Mouse (Mus musculus) olfactory bulb, adult 2 months (tissue): ENCODE data around the gene Ttc23.

Experiments
- CTCF ChIP-seq: fragments of 200-500 bp; IDR thresholded peaks from 2 replicates; pipeline ENCODE4 v1.5.1; 2012; ENCODE audit warnings: low read depth, mild to moderate bottlenecking, low read length, moderate library complexity; ENCODE audit not compliant: insufficient read depth
- POLR2A ChIP-seq: fragments of 200-500 bp; IDR thresholded peaks from 2 replicates; pipeline ENCODE4 v1.6.1; 2012; ENCODE audit warnings: mild to moderate bottlenecking, low read depth, low read length, moderate library complexity; ENCODE audit not compliant: insufficient read depth

DNA sequence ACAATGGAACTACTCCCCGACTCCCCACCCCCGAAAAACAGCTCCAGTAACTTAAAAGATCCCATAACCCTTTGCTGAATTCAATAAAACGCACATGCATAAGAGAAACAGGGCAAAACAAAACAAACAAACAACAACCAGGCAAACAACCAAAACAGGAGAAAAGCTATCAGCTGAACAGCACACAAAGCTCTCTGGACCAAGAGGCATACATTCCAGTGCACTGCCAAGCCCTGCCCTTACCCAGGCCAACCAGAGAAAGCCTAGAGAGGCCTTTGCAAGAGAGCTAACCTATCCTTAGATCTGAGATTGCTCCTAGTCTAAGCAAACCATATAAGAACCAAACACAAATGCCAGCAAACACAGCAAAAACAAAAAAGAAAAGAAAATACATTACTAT lies 25.1 kb upstream of the Ttc23 start:
- TF ChIP-seq CTCF (no peak), POLR2A (no peak)
